Mouse (Mus musculus): ENCODE data around the gene Selenot. TPM values are rescaled to one million over a fixed set of nuclear protein-coding genes. Genes with fewer than 3 reads are reported as not detected.

Selenot gene
- polyA plus RNA-seq, 1 experiment from 2014 or later: 17.1 TPM

Other genes starting within 250 kb of the Selenot start
- 7.0 and 7.4 TPM in 2 replicates for gene Tsc22d2, start 161.9 kb upstream of the Selenot start, polyA plus RNA-seq (2016; fragmentation: Nextera tagmentation; extraction: Ambion mirVana)
- 56.0 and 56.3 TPM in 2 replicates for gene Eif2a, start 50.8 kb upstream of the Selenot start, polyA plus RNA-seq (2016; fragmentation: Nextera tagmentation; extraction: Ambion mirVana)
- gene Serp1, start 50.7 kb upstream of the Selenot start, polyA plus RNA-seq (2016; fragmentation: Nextera tagmentation; extraction: Ambion mirVana): 136 and 143 TPM in 2 replicates
- gene Erich6, start 60.6 kb downstream of the Selenot start, polyA plus RNA-seq (2016; fragmentation: Nextera tagmentation; extraction: Ambion mirVana): 0.05 TPM in 1 of 2 replicates, not detected in the other
- 2.7 and 2.8 TPM in 2 replicates for gene Siah2, start 115.8 kb downstream of the Selenot start, polyA plus RNA-seq (2016; fragmentation: Nextera tagmentation; extraction: Ambion mirVana)
- gene Mindy4b-ps, start 245.7 kb downstream of the Selenot start, polyA plus RNA-seq (2016; fragmentation: Nextera tagmentation; extraction: Ambion mirVana): not detected in 2 replicates

All from midbrain, embryonic 10.5 days (tissue).